Mouse (Mus musculus) left cerebral cortex, postnatal 36 days (tissue): ENCODE measurements at regions not wholly inside any gene's neighbourhood (a gene's known extent, or its start where the extent isn't known, plus 50 kb on each side); places are given as distances from the start of the nearest gene placed in this dataset.
"Not testable (repeated sequence)": the region's sequence is repeated elsewhere in the genome, so short reads cannot be mapped to it uniquely, and the experiment has no call there.

ENCODE experiments used
- DNase-seq, 2 experiments: peaks; one replicate each; pipeline ENCODE4 v3.0.0; 2021 to 2022; ENCODE audit warnings: low spot score in 2 of 2, mixed read lengths in 1 of 2
- intact Hi-C: fragments of 180-260 bp; cut with DNase I; formaldehyde crosslinking; loops from one replicate; pipeline ENCODE4 v1.15.1; 2025

- no peak for DNase-seq
- intact Hi-C loops = no loop called here
Observed at GRCm38 (mm10) chr5:28785347-28786060, 318.4 kb upstream of the Shh start.

DNA sequence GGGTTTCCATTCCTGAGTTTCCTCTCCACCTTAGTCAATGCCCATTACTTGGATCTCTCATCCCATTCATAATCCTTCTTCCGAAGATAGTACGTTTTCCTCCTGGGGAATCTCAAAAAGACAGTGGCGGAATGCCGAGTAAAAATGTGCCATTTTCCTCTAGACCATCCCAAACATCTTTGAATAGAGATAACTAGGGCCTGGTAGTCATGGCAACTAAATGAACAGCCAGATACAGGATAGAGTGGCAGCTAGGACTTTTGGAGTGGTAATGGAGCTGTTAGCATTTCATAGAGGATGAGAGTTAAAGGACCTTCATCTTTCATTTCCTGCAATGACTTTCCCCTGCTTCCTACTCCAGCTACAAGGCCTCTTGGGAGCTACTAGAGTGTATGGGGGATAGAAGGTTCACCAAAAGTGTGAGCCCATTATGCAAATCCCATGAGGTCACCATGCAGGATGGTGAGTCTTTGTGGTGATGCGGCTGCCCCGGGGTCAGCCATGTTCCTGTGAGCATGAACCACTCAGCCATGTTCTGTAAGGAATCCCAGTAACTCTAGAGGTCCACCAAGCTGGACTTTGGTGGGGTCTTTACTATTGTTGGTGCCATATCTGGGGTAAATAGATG, 317.4 kb upstream of the Shh start:
- intact Hi-C loops = no loop called here
- DNase-seq = no peak

DNA sequence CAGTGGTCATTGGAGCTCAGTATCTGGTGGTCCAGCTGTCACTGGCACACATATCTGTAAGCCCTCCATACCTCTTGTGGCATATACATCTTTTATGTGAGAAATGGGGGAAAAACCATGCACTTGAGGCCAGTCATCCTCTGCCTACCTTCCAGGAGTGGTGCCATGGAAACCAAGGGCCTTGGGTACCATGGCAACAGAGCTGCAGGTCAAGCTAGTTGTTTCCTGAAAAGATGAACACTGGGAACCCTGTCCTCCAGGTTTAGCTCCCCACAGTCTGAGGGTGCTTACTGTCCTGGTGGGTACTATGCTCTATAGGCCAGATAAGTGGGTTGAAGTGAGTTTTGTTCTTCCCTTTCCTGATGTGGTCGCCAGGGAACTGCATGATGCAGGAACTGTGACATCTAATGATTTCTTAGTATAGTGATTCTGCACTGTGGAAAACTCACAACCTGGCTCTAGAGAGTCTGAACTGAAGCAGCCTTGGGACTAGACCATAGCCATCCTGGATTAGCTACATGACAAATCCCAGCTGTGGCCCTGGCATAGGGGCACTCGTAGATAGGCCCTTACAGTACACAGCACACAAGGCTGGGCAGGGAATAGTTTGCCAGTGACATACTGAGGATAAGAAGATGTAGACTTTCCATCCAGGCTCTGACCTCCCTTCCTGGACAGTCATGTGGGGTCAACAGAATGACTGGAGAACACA, 308.7 kb upstream of the Shh start:
- DNase-seq = no peak
- intact Hi-C loops = no loop called here

- intact Hi-C loops = no loop called here
Observed at GRCm38 (mm10) chr5:28771796-28772195, 304.7 kb upstream of the Shh start.

GRCm38 (mm10) chr5:28756171-28756948, 289.3 kb upstream of the Shh start:
- intact Hi-C loops = no loop called here
- peak; percentile 12 to 18 for DNase-seq

More at GRCm38 (mm10) chr5:28771796-28772195, 304.7 kb upstream of the Shh start:
- no peak for DNase-seq

- not testable (repeated sequence) for DNase-seq
Observed at GRCm38 (mm10) chr5:28751821-28752220, 284.8 kb upstream of the Shh start.

DNA sequence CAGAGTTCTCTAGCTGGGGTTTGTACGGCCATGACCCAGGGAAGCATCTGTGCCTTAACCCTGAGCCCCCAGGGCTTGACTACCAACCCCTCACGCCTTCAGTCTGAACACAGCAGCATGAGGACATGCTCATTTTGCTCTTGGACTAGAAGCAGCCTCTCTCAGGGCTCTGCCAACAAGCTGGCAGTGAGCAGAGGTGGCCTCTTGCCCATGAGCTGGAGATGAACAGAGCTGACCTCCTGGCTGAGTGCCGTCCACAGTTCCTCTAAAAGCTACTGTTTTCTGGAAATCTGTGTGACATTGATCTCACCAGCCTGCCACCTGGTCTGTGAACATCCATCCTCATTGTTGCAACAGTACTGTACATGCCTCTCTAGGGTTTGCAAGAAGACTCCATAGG, 267.7 kb upstream of the Shh start:
- intact Hi-C loops = no loop called here
- DNase-seq = peak in 1 of 2 experiments; percentile 7

More at GRCm38 (mm10) chr5:28751821-28752220, 284.8 kb upstream of the Shh start:
- intact Hi-C loops = not testable (repeated sequence)

DNA sequence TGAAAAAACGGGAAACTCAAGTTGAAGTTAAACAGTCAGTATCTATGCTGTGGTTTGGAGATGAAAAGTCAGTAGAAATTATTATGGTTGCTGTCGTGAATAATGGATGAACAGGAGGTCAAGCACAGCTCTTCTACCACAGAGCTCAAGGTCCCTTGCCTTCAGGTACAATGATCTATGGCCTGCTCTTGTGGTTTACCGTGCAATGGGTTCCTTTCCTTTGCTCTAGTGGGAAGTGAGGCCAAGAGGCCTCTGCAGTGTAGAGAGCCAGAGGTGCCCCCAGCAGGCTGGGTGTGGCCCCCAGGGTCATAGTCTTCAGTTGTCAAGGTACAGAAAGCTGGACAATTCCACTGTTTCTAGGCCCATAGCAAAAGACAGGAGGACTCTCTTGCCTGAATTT, 255.0 kb upstream of the Shh start:
- intact Hi-C loops = no loop called here
- no peak for DNase-seq

DNA sequence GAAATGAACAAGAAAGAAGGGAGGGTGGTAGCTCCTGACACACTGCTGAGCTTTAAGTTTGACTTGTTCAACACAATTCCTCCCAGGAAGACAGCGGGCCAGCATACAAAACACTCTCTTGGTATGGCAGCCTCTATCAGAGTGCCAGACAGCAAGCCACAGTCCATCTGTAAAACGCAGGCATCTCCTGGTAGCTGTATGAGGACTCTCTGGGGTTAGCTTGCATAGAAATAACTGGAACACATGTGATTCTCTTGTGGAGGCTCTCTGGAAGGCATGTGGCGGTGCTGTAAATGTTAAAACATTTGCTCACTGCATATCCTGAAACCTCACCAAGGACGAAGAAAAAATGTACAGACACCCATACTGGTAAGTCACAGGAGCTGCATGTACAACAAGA, 247.9 kb upstream of the Shh start:
- DNase-seq = no peak
- intact Hi-C loops = no loop called here

DNA sequence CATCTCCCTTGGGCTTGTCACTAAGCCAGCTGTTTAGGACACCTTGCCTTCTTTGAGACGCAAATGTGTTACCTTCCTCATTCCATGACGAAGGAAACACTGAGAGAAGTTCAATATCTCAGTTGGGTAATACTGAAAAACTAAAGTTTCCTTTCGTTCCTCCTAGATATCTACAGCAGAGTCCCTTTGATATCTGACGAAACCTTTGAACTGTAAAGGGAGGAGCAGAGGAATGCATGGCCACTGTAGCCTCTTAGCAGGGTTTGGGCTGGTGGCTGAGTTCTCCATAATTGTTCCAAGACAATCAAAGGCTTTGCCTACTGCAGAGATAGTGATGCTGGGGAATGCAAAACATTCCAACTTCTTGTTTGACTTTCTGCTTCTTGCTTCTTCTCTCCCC, 243.5 kb upstream of the Shh start:
- intact Hi-C loops = no loop called here
- DNase-seq = no peak

DNA sequence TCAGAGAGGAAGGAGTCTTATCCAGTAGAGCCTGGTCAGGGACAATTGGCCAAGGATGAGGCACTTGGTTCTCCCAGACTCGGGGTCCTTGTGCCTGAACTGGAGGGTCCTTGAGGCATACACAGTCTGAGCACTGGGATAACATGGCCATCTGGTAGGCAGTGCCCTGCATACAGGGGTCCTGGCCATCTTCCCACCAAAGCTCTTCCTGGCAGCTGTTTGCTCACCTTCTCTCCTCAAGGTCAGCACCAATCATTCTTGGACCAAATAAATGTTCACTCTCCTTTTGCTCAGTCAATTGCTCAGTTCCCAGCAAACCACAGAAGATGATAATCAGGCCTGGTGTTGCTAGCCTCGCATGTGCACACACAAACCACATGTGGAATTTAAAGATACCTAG, 242.6 kb upstream of the Shh start:
- intact Hi-C loops = no loop called here
- no peak for DNase-seq

GRCm38 (mm10) chr5:28704359-28704758, 237.3 kb upstream of the Shh start:
- DNase-seq = peak; percentile 7 to 19
- intact Hi-C loops = no loop called here

DNA sequence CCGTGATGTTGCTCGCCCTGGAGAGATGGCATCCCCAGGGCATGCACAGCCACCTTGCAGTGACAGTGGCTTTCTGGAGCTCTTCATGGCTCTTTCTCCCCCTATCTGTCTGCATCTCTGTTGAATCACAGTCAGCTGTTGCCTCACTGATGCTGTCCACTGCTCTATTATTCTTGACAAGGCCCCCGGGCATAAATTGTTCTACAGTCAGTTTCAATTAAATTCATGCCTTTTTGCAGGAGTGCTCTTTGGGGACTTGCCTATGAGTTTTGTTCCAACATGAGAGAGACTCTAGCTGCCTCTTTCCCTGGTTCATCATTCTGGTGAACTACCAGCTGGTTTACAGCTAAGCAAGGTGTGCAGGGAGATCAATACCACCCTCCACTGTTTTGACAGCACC, 229.9 kb upstream of the Shh start:
- DNase-seq = no peak
- intact Hi-C loops = no loop called here

DNA sequence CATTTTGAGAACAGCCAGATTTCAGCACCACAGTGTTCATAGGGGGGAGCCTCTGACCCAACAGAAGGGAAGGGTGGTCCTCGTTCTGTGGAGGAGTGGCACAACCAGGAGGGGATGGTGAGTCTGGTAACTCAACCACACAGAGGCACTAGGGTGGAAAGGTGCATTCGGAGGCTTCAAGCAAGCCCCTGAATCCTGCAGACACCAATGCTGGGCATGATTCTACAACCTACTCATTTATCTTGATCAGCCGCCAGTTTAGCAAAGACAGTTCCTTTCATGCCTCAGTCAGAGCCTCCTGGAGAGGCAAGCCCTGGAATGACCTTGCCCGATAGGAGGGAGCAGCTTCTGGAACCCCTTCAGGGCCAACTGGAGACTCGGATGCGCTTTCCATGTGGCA, 223.1 kb upstream of the Shh start:
- intact Hi-C loops = no loop called here
- DNase-seq = no peak

DNA sequence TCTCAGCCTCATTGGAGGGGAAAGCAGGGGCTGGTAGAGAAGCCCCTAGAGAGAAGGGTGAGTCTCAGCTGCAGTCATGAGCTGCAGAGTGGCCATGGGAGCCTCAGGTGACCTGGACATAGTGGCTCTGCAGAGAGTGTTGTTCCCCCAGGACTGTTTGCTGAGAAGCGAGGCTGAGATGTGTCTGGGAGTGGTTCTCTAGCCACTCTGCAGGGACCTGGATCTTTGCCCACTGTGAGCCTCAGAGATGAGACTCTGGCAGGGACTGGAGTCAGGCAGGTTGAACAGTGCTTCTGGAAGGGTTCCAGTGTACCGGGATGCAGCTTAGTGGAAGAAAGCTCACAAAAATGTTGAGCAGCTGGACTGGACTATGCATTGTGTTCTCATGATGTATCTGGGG, 222.6 kb upstream of the Shh start:
- no peak for DNase-seq
- intact Hi-C loops = no loop called here

DNA sequence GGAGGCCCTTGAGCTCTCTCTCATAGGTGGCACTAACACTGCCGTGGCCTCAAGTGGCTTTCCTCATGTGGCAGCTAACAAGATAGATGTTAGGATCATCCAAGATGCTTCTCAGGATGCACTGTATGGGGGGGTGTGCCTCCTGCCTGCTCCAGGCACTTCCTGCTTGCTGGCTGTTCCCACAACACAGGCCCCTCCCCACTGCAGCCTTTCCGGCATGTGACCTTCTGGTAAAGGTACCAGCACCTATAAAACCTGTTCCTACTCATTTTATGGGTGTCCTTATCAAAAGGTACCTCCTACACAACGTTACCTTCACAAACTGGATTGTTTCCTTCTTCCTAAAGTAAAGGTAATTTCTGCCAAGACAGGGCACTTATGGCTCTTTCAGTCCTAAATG, 222.1 kb upstream of the Shh start:
- intact Hi-C loops = no loop called here
- no peak for DNase-seq

DNA sequence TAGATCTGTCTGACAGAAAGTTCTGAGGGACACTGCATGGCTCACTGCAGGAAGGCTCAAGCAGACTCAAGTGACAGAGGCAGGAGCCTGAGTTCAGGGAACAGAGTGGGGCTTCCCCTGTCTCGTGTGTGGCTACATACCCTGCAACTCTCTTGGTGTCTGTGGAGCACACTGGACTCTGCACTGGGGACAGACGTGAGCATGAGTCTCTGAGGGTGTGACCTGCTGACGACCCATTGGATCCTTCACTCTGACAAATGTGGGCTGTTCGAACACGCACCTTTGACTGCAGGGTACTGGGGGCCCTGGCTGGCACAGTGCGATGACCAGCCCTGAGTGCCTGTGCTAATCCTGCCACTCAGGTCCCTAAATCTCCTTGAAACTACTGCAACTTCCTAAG, 215.8 kb upstream of the Shh start:
- no peak for DNase-seq

DNA sequence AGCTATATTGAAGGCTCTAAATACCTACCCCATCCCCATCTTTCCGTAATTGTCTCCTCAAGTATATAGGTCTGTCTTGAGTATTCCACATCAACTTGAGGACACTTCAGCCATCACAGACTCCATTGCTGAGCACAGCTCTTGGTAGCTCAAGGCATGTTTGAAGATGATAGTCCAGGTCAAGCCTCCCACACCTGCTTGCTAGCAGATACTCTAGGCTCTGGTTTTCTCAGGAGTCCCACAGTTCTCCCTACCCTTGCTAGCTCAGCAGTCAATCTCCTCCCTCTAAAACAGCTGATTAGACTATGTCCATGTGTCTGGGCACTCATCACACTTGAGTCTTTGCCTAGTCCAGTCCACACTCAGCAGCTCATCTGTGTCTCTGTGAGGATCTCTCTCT, 213.3 kb upstream of the Shh start:
- DNase-seq = no peak

More for the DNA sequence above, 215.8 kb upstream of the Shh start:
- intact Hi-C loops = no loop called here

DNA sequence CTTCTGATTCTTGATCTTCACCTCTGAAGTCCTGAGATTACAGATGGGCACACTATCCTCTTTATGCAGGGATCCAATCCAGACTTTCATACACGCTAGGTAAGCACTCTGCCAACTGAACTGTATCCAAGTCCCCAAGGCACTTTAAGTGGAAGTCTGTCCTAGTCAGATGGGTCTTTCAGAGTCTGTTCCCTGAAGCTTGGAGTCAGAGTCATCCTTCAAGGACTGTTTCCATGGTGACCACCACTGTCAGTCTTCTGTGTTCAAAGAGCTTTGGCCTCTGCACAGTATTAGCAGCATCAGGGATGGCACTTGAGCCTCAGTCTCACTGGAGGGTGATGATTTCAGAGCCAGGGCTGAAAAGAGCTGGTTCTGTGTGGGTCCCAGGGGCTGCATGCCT, 212.7 kb upstream of the Shh start:
- intact Hi-C loops = no loop called here
- DNase-seq = no peak

More for the DNA sequence above, 213.3 kb upstream of the Shh start:
- intact Hi-C loops = no loop called here

GRCm38 (mm10) chr5:28630186-28630585, 163.1 kb upstream of the Shh start:
- DNase-seq = no peak
- intact Hi-C loops = no loop called here
